Mouse (Mus musculus): ENCODE results near the gene Fancg. TPM values are rescaled to one million over a fixed set of nuclear protein-coding genes. Genes with fewer than 3 reads are reported as not detected.

The Fancg gene
- total and polyA plus RNA-seq, 3 experiments, result 13.2 to 18.7 (median 13.7) TPM

GRCm38 (mm10) chr4:43045285-43045658, 35.0 kb upstream of the Fancg start:
- Histone ChIP-seq H3K4me2 (ENCODE audit: insufficient read depth, low read depth, poor library complexity, severe bottlenecking) (peak overlapping the region; percentile 87), H3K9ac (ENCODE audit: insufficient read depth, low read depth) (no peak overlapping the region), H3K27ac (ENCODE audit: insufficient read depth, low read depth) (peak overlapping the region; percentile 70; the same call in 1 of the 2 replicates), H3K27me3 (replicated peaks) (no peaks in the 10 kb centered on the region), H3K9me3 (replicated peaks; ENCODE audit: low read length) (no peaks in the 10 kb centered on the region), H3K4me1 (ENCODE audit: control insufficient read depth in 1 of 2, insufficient read depth in 2 of 2) (peaks cover 14 to 53% of the 10 kb centered on the region in 2 experiments), H3K4me3 (replicated peaks in 1 of 3; ENCODE audit: low read depth in 2 of 3, low read length in 2 of 3, poor library complexity in 1 of 3) (peak overlapping the region; percentile 50 to 59 (median 57)), H3K79me2 (replicated peaks; ENCODE audit: control insufficient read depth, extremely low read depth, insufficient read depth, poor library complexity, severe bottlenecking) (no peaks in the 10 kb centered on the region), H3K36me3 (replicated peaks in 1 of 2; ENCODE audit: control insufficient read depth in 1 of 2, insufficient read depth in 1 of 2, low read length in 1 of 2) (no peaks in the 10 kb centered on the region)
- no peak for DNase-seq (ENCODE audit: extremely low read depth)
- no peak for TF ChIP-seq NRF1 (IDR thresholded peaks at IDR 0.05; ENCODE audit: low read depth, low read length)
- no peak for TF ChIP-seq ZMIZ1 (IDR thresholded peaks at IDR 0.05; ENCODE audit: low read depth, low read length)
- TF ChIP-seq POLR2AphosphoS2 (IDR thresholded peaks at IDR 0.05; ENCODE audit: low read depth, low read length), result no peak
- TF ChIP-seq ETS1 (conservative IDR thresholded peaks at IDR 0.05; ENCODE audit: low read depth, low read length), result no peak
- TF ChIP-seq NELFE (IDR thresholded peaks at IDR 0.05; ENCODE audit: low read depth, low read length), result no peak
- dilution Hi-C loops (cut with MboI; ENCODE audit: extremely low pct_ligation_motif_present, extremely low pct_unique_long_range_greater_than_20kb, low sequenced_read_pairs) (no loop called here), in situ Hi-C loops (cut with MboI; ENCODE audit: low pct_ligation_motif_present, low pct_unique_long_range_greater_than_20kb, low sequenced_read_pairs) (no loop called here)

- Histone ChIP-seq H3K4me3 (replicated peaks in 1 of 3; ENCODE audit: low read depth in 2 of 3, low read length in 2 of 3, poor library complexity in 1 of 3) (peak overlapping the region; percentile 50 to 59 (median 57)), H3K4me1 (ENCODE audit: control insufficient read depth in 1 of 2, insufficient read depth in 2 of 2) (peaks cover 14 to 53% of the 10 kb centered on the region in 2 experiments), H3K27ac (ENCODE audit: insufficient read depth, low read depth) (peak overlapping the region; percentile 70), H3K36me3 (replicated peaks in 1 of 2; ENCODE audit: control insufficient read depth in 1 of 2, insufficient read depth in 1 of 2, low read length in 1 of 2) (no peaks in the 10 kb centered on the region), H3K27me3 (replicated peaks) (no peaks in the 10 kb centered on the region), H3K4me2 (ENCODE audit: insufficient read depth, low read depth, poor library complexity, severe bottlenecking) (peak overlapping the region; percentile 87), H3K79me2 (replicated peaks; ENCODE audit: control insufficient read depth, extremely low read depth, insufficient read depth, poor library complexity, severe bottlenecking) (no peaks in the 10 kb centered on the region), H3K9me3 (replicated peaks; ENCODE audit: low read length) (no peaks in the 10 kb centered on the region), H3K9ac (ENCODE audit: insufficient read depth, low read depth) (peak overlapping the region; percentile 31)
- TF ChIP-seq NRF1 (IDR thresholded peaks at IDR 0.05; ENCODE audit: low read depth, low read length) (0 out of 2 replicates have a peak, but pooled peaks have one; percentile 17), MYC (IDR thresholded peaks at IDR 0.05; ENCODE audit: low read depth, low read length) (no peak), MEF2A (IDR thresholded peaks at IDR 0.05; ENCODE audit: borderline replicate concordance, low read depth, low read length) (no peak), MAX (IDR thresholded peaks at IDR 0.05; ENCODE audit: low read length) (no peak), MXI1 (IDR thresholded peaks at IDR 0.05; ENCODE audit: low read depth, low read length) (no peak), POLR2AphosphoS2 (IDR thresholded peaks at IDR 0.05; ENCODE audit: low read depth, low read length) (no peak), MAZ (IDR thresholded peaks at IDR 0.05; ENCODE audit: low read depth, low read length) (no peak), PAX5 (IDR thresholded peaks at IDR 0.05; ENCODE audit: low read length) (no peak), HCFC1 (IDR thresholded peaks at IDR 0.05; ENCODE audit: low read depth, low read length) (peak; percentile 30; the same call in 1 of the 2 replicates), ZMIZ1 (IDR thresholded peaks at IDR 0.05; ENCODE audit: low read depth, low read length) (no peak), ELF1 (IDR thresholded peaks at IDR 0.05; ENCODE audit: low read depth, low read length) (peak; percentile 57), USF1 (IDR thresholded peaks at IDR 0.05; ENCODE audit: low read depth, low read length) (no peak), TCF12 (IDR thresholded peaks at IDR 0.05; ENCODE audit: low read depth, low read length) (no peak), E2F4 (IDR thresholded peaks at IDR 0.05; ENCODE audit: insufficient replicate concordance, low read depth, low read length) (no peak), NELFE (IDR thresholded peaks at IDR 0.05; ENCODE audit: low read depth, low read length) (peak; percentile 40; the same call in 1 of the 2 replicates), GABPA (IDR thresholded peaks at IDR 0.05; ENCODE audit: insufficient replicate concordance, low read depth, low read length) (no peak), ZKSCAN1 (IDR thresholded peaks at IDR 0.05; ENCODE audit: borderline replicate concordance, low read depth, low read length) (no peak), RCOR1 (conservative IDR thresholded peaks at IDR 0.05; ENCODE audit: low read depth, low read length) (no peak), IRF4 (IDR thresholded peaks at IDR 0.05; ENCODE audit: low read depth, low read length) (peak; percentile 28; the same call in 1 of the 2 replicates), EP300 (IDR thresholded peaks at IDR 0.05; ENCODE audit: low read length) (peak; percentile 36; the same call in 1 of the 2 replicates), SMC3 (IDR thresholded peaks at IDR 0.05; ENCODE audit: low read depth, low read length) (no peak), SIN3A (IDR thresholded peaks at IDR 0.05; ENCODE audit: low read length) (no peak; the same call in 1 of the 2 replicates), KAT2A (IDR thresholded peaks at IDR 0.05; ENCODE audit: insufficient replicate concordance, low read length) (no peak), ZC3H11A (IDR thresholded peaks at IDR 0.05; ENCODE audit: low read depth, low read length) (no peak), POLR2A (IDR thresholded peaks at IDR 0.05; ENCODE audit: low read depth, low read length) (no peak)
- in situ Hi-C loops (cut with MboI; ENCODE audit: low pct_ligation_motif_present, low pct_unique_long_range_greater_than_20kb, low sequenced_read_pairs) (no loop called here), dilution Hi-C loops (cut with MboI; ENCODE audit: extremely low pct_ligation_motif_present, extremely low pct_unique_long_range_greater_than_20kb, low sequenced_read_pairs) (no loop called here)
- DNase-seq (ENCODE audit: extremely low read depth), result peak; percentile 66
These were observed 34.4 kb upstream of the Fancg start for GRCm38 (mm10) chr4:43044673-43045072.
